Mouse (Mus musculus) forebrain, postnatal 0 days (tissue): ENCODE results near the gene Ccdc92b. TPM values are rescaled to one million over a fixed set of nuclear protein-coding genes. Genes with fewer than 3 reads are reported as not detected.

ENCODE experiments used
- ATAC-seq: fragments of 200-750 bp; cut with Nextera tagmentation; 2 replicates; pipeline ENCODE4 v1.8.0; 2017; ENCODE audit warnings: mild to moderate bottlenecking, moderate library complexity
- DNase-seq: peaks from one replicate; pipeline ENCODE4 v3.0.0-alpha.2; 2015
- H3K27ac ChIP-seq: fragments of 300-500 bp; sonication (generic); 2 replicates; pipeline ENCODE4 v1.5.1; 2014; ENCODE audit warnings: low read depth, mild to moderate bottlenecking, antibody characterized with exemption, low read length, moderate library complexity, mixed read lengths
- H3K27me3 ChIP-seq: fragments of 300-500 bp; sonication (generic); 2 replicates; pipeline ENCODE4 v1.6.1; 2014; ENCODE audit warnings: mild to moderate bottlenecking, low read length, mixed read lengths; ENCODE audit not compliant: insufficient read depth
- H3K36me3 ChIP-seq: fragments of 300-500 bp; sonication (generic); 2 replicates; pipeline ENCODE4 v1.6.1; 2014; ENCODE audit warnings: mild to moderate bottlenecking, moderate library complexity; ENCODE audit not compliant: insufficient read depth
- H3K4me1 ChIP-seq: fragments of 300-500 bp; sonication (generic); 2 replicates; pipeline ENCODE4 v1.6.1; 2014; ENCODE audit warnings: antibody characterized with exemption; ENCODE audit not compliant: insufficient read depth
- H3K4me2 ChIP-seq: fragments of 300-500 bp; sonication (generic); 2 replicates; pipeline ENCODE4 v1.6.1; 2014; ENCODE audit warnings: low read depth, mild to moderate bottlenecking, moderate library complexity
- H3K4me3 ChIP-seq: fragments of 300-500 bp; sonication (generic); 2 replicates; pipeline ENCODE4 v1.5.1; 2014; ENCODE audit warnings: low read depth, low read length, mixed read lengths
- H3K9ac ChIP-seq: fragments of 300-500 bp; sonication (generic); 2 replicates; pipeline ENCODE4 v1.6.1; 2014; ENCODE audit warnings: mild to moderate bottlenecking
- H3K9me3 ChIP-seq: fragments of 300-500 bp; sonication (generic); 2 replicates; pipeline ENCODE4 v1.6.1; 2016; ENCODE audit warnings: low read length
- CTCF ChIP-seq: sonication (generic); IDR thresholded peaks from 2 replicates; pipeline ENCODE4 v1.5.1; 2016; ENCODE audit warnings: antibody characterized with exemption, control low read depth, low read depth
- WGBS: fragments of 180-500 bp; shearing (Covaris S2); extraction: QIAGEN DNeasy Blood & Tissue Kit; methylation state at CpG from one replicate; pipeline ENCODE4 v1.1.7; 2014; 5-methylcytosine and 5-hydroxymethylcytosine counted together
- polyA plus RNA-seq: library from polyadenylated mRNA; unstranded; fragments of >200 nt; fragmentation: Nextera tagmentation; extraction: Ambion mirVana; gene quantifications from 2 replicates; pipeline ENCODE4 v1.2.1, GENCODE M21; 2015
- total RNA-seq: library from RNA; depleted of rRNA; stranded (reverse); fragments of >200 nt; gene quantifications from 2 replicates; pipeline ENCODE4 v1.2.3, GENCODE M21; 2014

Gene Ccdc92b
- total and polyA plus RNA-seq, 2 experiments from 2014 or later, result 4.1 to 14.2 TPM

- no peaks in the 10 kb centered on the region for H3K9me3 ChIP-seq
- TF ChIP-seq CTCF, result no peak
- no peak overlapping the region for H3K4me3 ChIP-seq
- no peak overlapping the region for H3K27ac ChIP-seq
- 0 out of 2 replicates have a peak overlapping the region, but pooled peaks have one; percentile 89 for H3K4me2 ChIP-seq
- no peaks in the 10 kb centered on the region for H3K36me3 ChIP-seq
- DNase-seq (peak; percentile 9), ATAC-seq (no peak)
- 12% methylated on average over 7 of the region's 7 CpGs for WGBS
- no peaks in the 10 kb centered on the region for H3K4me1 ChIP-seq
- H3K27me3 ChIP-seq, result peaks cover 46% of the 10 kb centered on the region
- no peak overlapping the region for H3K9ac ChIP-seq
Observed at GRCm38 (mm10) chr11:74611437-74611836, 8.0 kb upstream of the Ccdc92b start.

- Histone ChIP-seq H3K9ac (no peak overlapping the region), H3K4me3 (no peak overlapping the region), H3K4me2 (no peak overlapping the region), H3K27ac (no peak overlapping the region), H3K27me3 (peaks cover 46% of the 10 kb centered on the region), H3K4me1 (no peaks in the 10 kb centered on the region), H3K9me3 (no peaks in the 10 kb centered on the region), H3K36me3 (no peaks in the 10 kb centered on the region)
- TF ChIP-seq CTCF, result no peak
- 59% methylated on average over 4 of the region's 4 CpGs for WGBS
- no peak for ATAC-seq
- DNase-seq, result no peak
Observed at GRCm38 (mm10) chr11:74613428-74613827, 6.0 kb upstream of the Ccdc92b start.

GRCm38 (mm10) chr11:74615571-74615970 is 3.8 kb upstream of the Ccdc92b start:
- Histone ChIP-seq H3K27ac (no peak overlapping the region), H3K4me2 (no peak overlapping the region), H3K36me3 (no peaks in the 10 kb centered on the region), H3K9ac (no peak overlapping the region), H3K4me1 (peaks cover 3% of the 10 kb centered on the region; the same call in 1 of the 2 replicates), H3K4me3 (no peak overlapping the region), H3K27me3 (peaks cover 33% of the 10 kb centered on the region), H3K9me3 (no peaks in the 10 kb centered on the region)
- no peak for ATAC-seq
- WGBS, result 54% methylated on average over 5 of the region's 5 CpGs
- DNase-seq, result no peak
- no peak for TF ChIP-seq CTCF

DNA sequence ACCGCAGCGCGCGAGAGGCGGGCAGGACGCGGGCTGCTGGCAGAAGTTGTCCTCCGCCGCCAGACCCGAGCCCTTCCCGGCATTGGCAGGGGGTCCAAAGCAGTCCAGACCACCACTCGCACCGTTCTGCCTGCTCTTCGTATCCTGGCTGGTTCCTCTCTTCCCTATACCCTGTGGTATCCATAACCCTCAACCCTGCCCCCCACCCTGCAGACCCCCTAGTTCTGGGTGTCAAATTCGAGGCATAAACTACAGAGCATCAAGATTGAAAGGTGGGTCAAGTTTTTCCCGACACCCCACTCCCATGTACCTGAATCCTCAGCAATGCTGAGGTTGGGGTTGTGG is 523 bp downstream of the Ccdc92b start:
- TF ChIP-seq CTCF, result no peak

GRCm38 (mm10) chr11:74621974-74622669 is 2.7 kb downstream of the Ccdc92b start:
- 79% methylated on average over 8 of the region's 8 CpGs for WGBS
- Histone ChIP-seq H3K4me1 (peaks cover 3% of the 10 kb centered on the region; the same call in 1 of the 2 replicates), H3K4me2 (no peak overlapping the region), H3K9ac (no peak overlapping the region), H3K36me3 (peaks cover 15% of the 10 kb centered on the region; the same call in 1 of the 2 replicates), H3K9me3 (no peaks in the 10 kb centered on the region), H3K27ac (no peak overlapping the region), H3K4me3 (no peak overlapping the region), H3K27me3 (no peaks in the 10 kb centered on the region)
- TF ChIP-seq CTCF, result no peak
- ATAC-seq (no peak), DNase-seq (no peak)

More for the DNA sequence above, 523 bp downstream of the Ccdc92b start:
- DNase-seq, result no peak
- Histone ChIP-seq H3K9ac (peak overlapping the region; percentile 81), H3K4me1 (peaks cover 3% of the 10 kb centered on the region; the same call in 1 of the 2 replicates), H3K27me3 (peaks cover 8% of the 10 kb centered on the region; the same call in 1 of the 2 replicates), H3K4me2 (peak overlapping the region; percentile 76), H3K9me3 (no peaks in the 10 kb centered on the region), H3K36me3 (peaks cover 15% of the 10 kb centered on the region; the same call in 1 of the 2 replicates), H3K4me3 (peak overlapping the region; percentile 80), H3K27ac (no peak overlapping the region)
- 2% methylated on average over 15 of the region's 16 CpGs for WGBS
- no peak; the same call in 1 of the 2 replicates for ATAC-seq

- H3K9ac ChIP-seq, result no peak overlapping the region
- peaks cover 21% of the 10 kb centered on the region for H3K36me3 ChIP-seq
- no peak for ATAC-seq
- H3K4me1 ChIP-seq, result peaks cover 3% of the 10 kb centered on the region; the same call in 1 of the 2 replicates
- no peaks in the 10 kb centered on the region for H3K9me3 ChIP-seq
- 72% methylated on average over 6 of the region's 6 CpGs for WGBS
- no peak for TF ChIP-seq CTCF
- no peak overlapping the region for H3K4me2 ChIP-seq
- H3K4me3 ChIP-seq, result no peak overlapping the region
- H3K27ac ChIP-seq, result no peak overlapping the region
- no peak for DNase-seq
- no peaks in the 10 kb centered on the region for H3K27me3 ChIP-seq
Observed at GRCm38 (mm10) chr11:74623693-74624092, 4.3 kb downstream of the Ccdc92b start.

GRCm38 (mm10) chr11:74625333-74625732 is 5.9 kb downstream of the Ccdc92b start:
- peaks cover 25% of the 10 kb centered on the region for H3K36me3 ChIP-seq
- H3K27ac ChIP-seq, result no peak overlapping the region
- H3K9me3 ChIP-seq, result no peaks in the 10 kb centered on the region
- ATAC-seq (no peak), DNase-seq (no peak)
- H3K27me3 ChIP-seq, result no peaks in the 10 kb centered on the region
- no peaks in the 10 kb centered on the region; the same call in 1 of the 2 replicates for H3K4me1 ChIP-seq
- H3K9ac ChIP-seq, result no peak overlapping the region
- no peak overlapping the region for H3K4me2 ChIP-seq
- TF ChIP-seq CTCF, result no peak
- no peak overlapping the region for H3K4me3 ChIP-seq
